Mouse (Mus musculus): ENCODE measurements around the gene Gna12.

The Gna12 gene

GRCm38 (mm10) chr5:140827413-140827812 lies 2.8 kb downstream of the Gna12 start:
- DNase-seq (ENCODE audit: low spot score in 2 of 2) = no peak

GRCm38 (mm10) chr5:140826796-140827195 lies 3.4 kb downstream of the Gna12 start:
- DNase-seq (ENCODE audit: low spot score in 2 of 2) = no peak

GRCm38 (mm10) chr5:140826118-140826517 lies 4.1 kb downstream of the Gna12 start:
- no peak for DNase-seq (ENCODE audit: low spot score in 2 of 2)

- DNase-seq (ENCODE audit: low spot score in 2 of 2) = no peak
These were observed 6.1 kb downstream of the Gna12 start for GRCm38 (mm10) chr5:140824126-140824525.

GRCm38 (mm10) chr5:140823386-140823785 lies 6.8 kb downstream of the Gna12 start:
- no peak for DNase-seq (ENCODE audit: low spot score in 2 of 2)

- no peak for DNase-seq (ENCODE audit: low spot score in 2 of 2)
These were observed 8.3 kb downstream of the Gna12 start for GRCm38 (mm10) chr5:140821951-140822350.

GRCm38 (mm10) chr5:140820539-140820938 lies 9.7 kb downstream of the Gna12 start:
- DNase-seq (ENCODE audit: low spot score in 2 of 2) = no peak

GRCm38 (mm10) chr5:140819594-140819993 lies 10.6 kb downstream of the Gna12 start:
- DNase-seq (ENCODE audit: low spot score in 2 of 2) = no peak

- no peak for DNase-seq (ENCODE audit: low spot score in 2 of 2)
These were observed 11.7 kb downstream of the Gna12 start for GRCm38 (mm10) chr5:140818482-140819076.

- DNase-seq (ENCODE audit: low spot score in 2 of 2) = no peak
These were observed 13.2 kb downstream of the Gna12 start for GRCm38 (mm10) chr5:140816950-140817568.

- no peak for DNase-seq (ENCODE audit: low spot score in 2 of 2)
These were observed 14.2 kb downstream of the Gna12 start for GRCm38 (mm10) chr5:140816008-140816407.

GRCm38 (mm10) chr5:140815059-140815728 lies 15.0 kb downstream of the Gna12 start:
- DNase-seq (ENCODE audit: low spot score in 2 of 2) = no peak

- peak in 1 of 2 experiments; percentile 26 for DNase-seq (ENCODE audit: low spot score in 2 of 2)
These were observed 15.8 kb downstream of the Gna12 start for GRCm38 (mm10) chr5:140814403-140814802.

GRCm38 (mm10) chr5:140812699-140813098 lies 17.5 kb downstream of the Gna12 start:
- no peak for DNase-seq (ENCODE audit: low spot score in 2 of 2)

- no peak for DNase-seq (ENCODE audit: low spot score in 2 of 2)
These were observed 18.2 kb downstream of the Gna12 start for GRCm38 (mm10) chr5:140812063-140812462.

GRCm38 (mm10) chr5:140811390-140811789 lies 18.8 kb downstream of the Gna12 start:
- no peak for DNase-seq (ENCODE audit: low spot score in 2 of 2)

GRCm38 (mm10) chr5:140806939-140807338 lies 23.3 kb downstream of the Gna12 start:
- DNase-seq (ENCODE audit: low spot score in 2 of 2) = no peak

- DNase-seq (ENCODE audit: low spot score in 2 of 2) = no peak
These were observed 24.0 kb downstream of the Gna12 start for GRCm38 (mm10) chr5:140806252-140806651.

- no peak for DNase-seq (ENCODE audit: low spot score in 2 of 2)
These were observed 28.4 kb downstream of the Gna12 start for GRCm38 (mm10) chr5:140801782-140802181.

- no peak for DNase-seq (ENCODE audit: low spot score in 2 of 2)
These were observed 29.8 kb downstream of the Gna12 start for GRCm38 (mm10) chr5:140800288-140800923.

- no peak for DNase-seq (ENCODE audit: low spot score in 2 of 2)
These were observed 31.0 kb downstream of the Gna12 start for GRCm38 (mm10) chr5:140799190-140799589.

GRCm38 (mm10) chr5:140798775-140799174 lies 31.5 kb downstream of the Gna12 start:
- DNase-seq (ENCODE audit: low spot score in 2 of 2) = peak; percentile 37 to 42

GRCm38 (mm10) chr5:140798158-140798557 lies 32.1 kb downstream of the Gna12 start:
- DNase-seq (ENCODE audit: low spot score in 2 of 2) = no peak
